Mouse (Mus musculus) liver, adult 2 months (tissue): ENCODE results near the gene Boll.

Experiments used
- CTCF ChIP-seq: fragments of 200-500 bp; IDR thresholded peaks from 2 replicates; pipeline ENCODE4 v1.5.1; 2011; ENCODE audit warnings: low read depth, low read length, control low read depth
- POLR2A ChIP-seq: fragments of 200-500 bp; IDR thresholded peaks from 2 replicates; pipeline ENCODE4 v1.6.1; 2011; ENCODE audit warnings: low read length, control low read depth; ENCODE audit not compliant: insufficient read depth; ENCODE audit errors: extremely low read depth

- TF ChIP-seq POLR2A = no peak
- no peak for TF ChIP-seq CTCF
Observed at GRCm38 (mm10) chr1:55234910-55235520, 128.3 kb downstream of the Boll start.
